Mouse (Mus musculus) heart, postnatal 0 days (tissue): ENCODE results near the gene Gm27029. TPM values are rescaled to one million over a fixed set of nuclear protein-coding genes. Genes with fewer than 3 reads are reported as not detected.

Experiments used
- ATAC-seq: fragments of 200-750 bp; cut with Nextera tagmentation; 2 replicates; pipeline ENCODE4 v1.8.0; 2017; ENCODE audit warnings: low read depth, moderate number of reproducible peaks, moderate library complexity; ENCODE audit not compliant: insufficient read depth
- DNase-seq: peaks from one replicate; pipeline ENCODE4 v3.0.0-alpha.2; 2016; ENCODE audit warnings: low spot score
- H3K27ac ChIP-seq: fragments of 300-500 bp; sonication (generic); 2 replicates; pipeline ENCODE4 v1.5.1; 2014; ENCODE audit warnings: low read depth, mild to moderate bottlenecking
- H3K27me3 ChIP-seq: fragments of 300-500 bp; sonication (generic); 2 replicates; pipeline ENCODE4 v1.6.1; 2014; ENCODE audit warnings: low read length, mixed read lengths; ENCODE audit not compliant: control insufficient read depth, insufficient read depth
- H3K36me3 ChIP-seq: fragments of 300-500 bp; sonication (generic); replicated peaks from 2 replicates; pipeline ENCODE4 v1.6.1; 2014; ENCODE audit warnings: low read length, mixed read lengths; ENCODE audit not compliant: control insufficient read depth, insufficient read depth
- H3K4me1 ChIP-seq: fragments of 300-500 bp; sonication (generic); 2 replicates; pipeline ENCODE4 v1.6.1; 2014; ENCODE audit warnings: antibody characterized with exemption; ENCODE audit not compliant: control insufficient read depth, insufficient read depth
- H3K4me2 ChIP-seq: fragments of 300-500 bp; sonication (generic); 2 replicates; pipeline ENCODE4 v1.6.1; 2014; ENCODE audit warnings: low read depth, mild to moderate bottlenecking, low read length, moderate library complexity
- H3K4me3 ChIP-seq: fragments of 300-500 bp; sonication (generic); 2 replicates; pipeline ENCODE4 v1.5.1; 2014; ENCODE audit warnings: low read depth, low read length
- H3K9ac ChIP-seq: fragments of 300-500 bp; sonication (generic); replicated peaks from 2 replicates; pipeline ENCODE4 v1.6.1; 2014; ENCODE audit warnings: low read depth, low read length, mixed read lengths
- H3K9me3 ChIP-seq: fragments of 300-500 bp; sonication (generic); replicated peaks from 2 replicates; pipeline ENCODE4 v1.6.1; 2016; ENCODE audit warnings: low read length; ENCODE audit not compliant: control insufficient read depth
- CTCF ChIP-seq: IDR thresholded peaks from 2 replicates; pipeline ENCODE4 v1.5.1; 2016; ENCODE audit warnings: antibody characterized with exemption, control low read depth, low read depth
- EP300 ChIP-seq: IDR thresholded peaks from 2 replicates; pipeline ENCODE4 v1.6.1; 2016; ENCODE audit warnings: antibody characterized with exemption, low read depth
- WGBS: fragments of 180-500 bp; shearing (Covaris S2); extraction: QIAGEN DNeasy Blood & Tissue Kit; methylation state at CpG from one replicate; pipeline ENCODE4 v1.1.7; 2014; 5-methylcytosine and 5-hydroxymethylcytosine counted together
- polyA plus RNA-seq: library from polyadenylated mRNA; unstranded; fragments of >200 nt; fragmentation: Nextera tagmentation; extraction: Ambion mirVana; gene quantifications from 2 replicates; pipeline ENCODE4 v1.2.1, GENCODE M21; 2015
- total RNA-seq: library from RNA; depleted of rRNA; stranded (reverse); fragments of >200 nt; gene quantifications from 2 replicates; pipeline ENCODE4 v1.2.3, GENCODE M21; 2014; ENCODE audit warnings: low replicate concordance

Gm27029 gene
- total and polyA plus RNA-seq, 2 experiments from 2014 or later = 3.7 to 7.3 TPM

DNA sequence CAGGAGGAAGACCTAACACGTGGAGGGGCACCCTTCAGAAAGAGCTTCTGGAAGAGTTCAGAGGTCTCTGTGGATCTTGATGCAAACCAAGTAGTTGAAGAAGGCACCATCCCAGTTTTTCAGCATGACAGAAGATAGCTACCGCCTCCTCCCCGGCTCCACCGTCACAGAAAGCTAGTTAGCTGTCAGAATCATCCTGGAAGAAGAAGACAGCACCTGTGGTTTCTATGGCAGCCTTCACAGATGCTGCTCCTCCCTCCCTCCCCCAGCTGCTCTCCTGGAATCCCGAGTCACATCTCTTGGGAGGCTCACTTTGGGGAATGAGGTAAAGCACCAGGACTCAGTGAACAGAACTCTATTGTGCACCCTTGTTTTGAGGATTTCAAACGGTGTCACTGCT lies 5.6 kb downstream of the Gm27029 start:
- H3K36me3 ChIP-seq = peaks cover 12% of the 10 kb centered on the region; the same call in 1 of the 2 replicates
- no peaks in the 10 kb centered on the region for H3K9me3 ChIP-seq
- ATAC-seq (no peak), DNase-seq (no peak)
- TF ChIP-seq EP300 (no peak), CTCF (no peak)
- H3K9ac ChIP-seq = no peak overlapping the region
- H3K27ac ChIP-seq = no peak overlapping the region
- 0 out of 2 replicates have a peak, but pooled peaks cover 8% of the 10 kb centered on the region for H3K4me1 ChIP-seq
- H3K4me2 ChIP-seq = no peak overlapping the region
- no peaks in the 10 kb centered on the region for H3K27me3 ChIP-seq
- 59% methylated on average over 6 of the region's 6 CpGs for WGBS
- H3K4me3 ChIP-seq = no peak overlapping the region

DNA sequence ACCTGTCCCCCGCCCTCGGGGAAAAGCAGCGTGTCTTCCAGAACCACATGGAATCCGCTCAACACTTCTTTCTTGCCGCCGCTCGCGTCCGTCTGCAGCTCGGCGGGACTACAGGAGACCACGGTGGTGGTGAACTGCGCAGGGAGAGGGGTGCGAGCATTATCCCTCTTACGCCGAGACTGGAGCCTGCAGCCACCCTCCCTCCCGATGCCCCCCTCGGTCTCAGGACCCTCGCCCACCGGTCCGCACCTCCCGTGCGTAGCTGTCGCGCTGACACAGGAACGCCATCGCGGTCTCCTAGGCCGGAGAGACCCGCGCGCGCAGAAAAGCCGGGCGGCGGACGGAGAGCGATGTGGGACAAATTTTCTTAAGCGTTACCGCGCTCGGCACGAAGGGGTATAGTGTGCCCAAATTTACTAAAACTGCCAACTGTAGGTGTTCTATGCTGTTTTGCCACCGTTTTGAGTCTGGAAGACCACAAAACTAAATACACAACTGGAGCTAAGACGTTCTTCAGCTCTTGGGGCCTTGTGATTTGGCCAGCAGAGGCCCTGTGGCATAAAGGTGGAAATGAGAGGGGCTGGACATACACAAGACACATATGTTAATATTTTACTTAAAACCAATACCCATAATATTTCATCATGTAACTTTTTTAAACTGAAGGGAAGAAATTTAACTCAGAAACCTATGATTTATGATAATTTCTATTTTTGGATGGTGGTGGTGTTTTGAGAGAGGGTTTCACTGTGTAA lies 7.3 kb downstream of the Gm27029 start, which contains the start of gene Aarsd1:
TSS of gene Aarsd1 (minus strand) at position 515 of the 755 bp plus-strand sequence.
- TF ChIP-seq EP300 = no peak
- no peak for TF ChIP-seq CTCF
- Histone ChIP-seq H3K9ac (peak within 1 kb of the TSS; percentile 85), H3K36me3 (peaks cover 16% of the 10 kb centered on the region), H3K4me3 (peak within 1 kb of the TSS; percentile 88), H3K9me3 (no peaks in the 10 kb centered on the region), H3K4me2 (peak within 1 kb of the TSS; percentile 80), H3K27ac (peak within 1 kb of the TSS; percentile 66), H3K27me3 (no peaks in the 10 kb centered on the region), H3K4me1 (0 out of 2 replicates have a peak, but pooled peaks cover 8% of the 10 kb centered on the region)
- peak; percentile 82 for ATAC-seq
- peak; percentile 66 for DNase-seq
- WGBS = under 1% methylated on average over 45 of the region's 45 CpGs

DNA sequence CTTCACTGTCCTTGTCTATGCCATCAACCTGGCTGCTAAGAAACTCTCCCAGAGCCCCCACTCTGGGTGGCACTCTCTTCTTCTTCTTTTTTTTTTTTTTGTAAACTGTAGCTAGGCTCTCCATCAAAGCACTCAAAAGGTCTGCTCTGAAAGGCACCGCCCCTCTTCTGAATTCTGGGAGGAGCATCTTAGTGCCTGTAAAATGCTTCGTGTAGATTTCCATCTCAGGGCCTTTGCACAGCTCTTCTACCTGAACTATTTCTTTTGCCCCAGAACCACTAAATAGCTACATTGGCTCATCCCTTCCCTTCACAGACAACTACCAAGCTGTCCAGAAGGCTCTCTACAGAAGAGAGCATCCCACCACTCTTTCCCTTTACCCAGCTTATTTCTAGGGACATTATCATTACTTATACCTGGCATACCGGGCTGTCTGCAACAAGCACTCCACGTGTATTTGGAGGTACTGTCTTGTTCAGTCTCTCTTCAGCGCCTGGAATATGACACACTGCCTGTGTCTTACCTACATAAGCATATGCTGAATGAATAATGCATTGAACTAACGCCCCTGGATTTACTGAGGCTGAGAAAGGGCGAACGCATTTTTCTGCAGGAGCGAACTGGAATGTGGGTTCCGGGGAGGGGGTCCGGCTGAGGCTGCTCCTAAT lies 8.0 kb downstream of the Gm27029 start:
- 1% methylated on average over 11 of the region's 11 CpGs for WGBS
- H3K27ac ChIP-seq = peak overlapping the region; percentile 66
- H3K4me2 ChIP-seq = peak overlapping the region; percentile 80
- no peak for TF ChIP-seq EP300
- no peak for TF ChIP-seq CTCF
- peak overlapping the region; percentile 88 for H3K4me3 ChIP-seq
- DNase-seq (no peak), ATAC-seq (no peak)
- no peaks in the 10 kb centered on the region for H3K27me3 ChIP-seq
- H3K9me3 ChIP-seq = no peaks in the 10 kb centered on the region
- peak overlapping the region; percentile 85 for H3K9ac ChIP-seq
- peaks cover 13% of the 10 kb centered on the region for H3K36me3 ChIP-seq
- 0 out of 2 replicates have a peak, but pooled peaks cover 8% of the 10 kb centered on the region for H3K4me1 ChIP-seq

DNA sequence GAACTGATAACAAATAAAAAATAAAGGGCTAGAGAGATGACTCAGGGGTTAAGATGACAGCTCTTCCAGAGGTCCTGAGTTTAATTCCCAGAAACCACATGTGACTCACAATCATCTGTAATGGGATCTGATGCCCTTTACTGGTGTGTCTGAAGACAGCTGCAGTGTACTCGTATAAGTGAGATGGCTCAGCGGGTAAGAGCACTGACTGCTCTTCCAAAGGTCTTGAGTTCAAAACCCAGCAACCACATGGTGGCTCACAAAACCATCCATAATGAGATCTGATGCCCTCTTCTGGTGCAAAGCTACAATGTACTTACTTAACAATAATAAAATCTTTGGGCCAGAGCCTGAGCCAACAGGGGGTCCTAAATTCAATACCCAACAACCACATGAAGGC lies 9.3 kb downstream of the Gm27029 start:
- H3K9me3 ChIP-seq = no peaks in the 10 kb centered on the region
- ATAC-seq (no peak), DNase-seq (no peak)
- no peak overlapping the region for H3K9ac ChIP-seq
- H3K4me1 ChIP-seq = 0 out of 2 replicates have a peak, but pooled peaks cover 8% of the 10 kb centered on the region
- TF ChIP-seq EP300 = no peak
- no peak for TF ChIP-seq CTCF
- no peak overlapping the region for H3K4me3 ChIP-seq
- H3K36me3 ChIP-seq = peaks cover 23% of the 10 kb centered on the region
- 93% methylated on average over 2 of the region's 2 CpGs for WGBS
- no peaks in the 10 kb centered on the region for H3K27me3 ChIP-seq
- H3K4me2 ChIP-seq = no peak overlapping the region
- H3K27ac ChIP-seq = no peak overlapping the region

DNA sequence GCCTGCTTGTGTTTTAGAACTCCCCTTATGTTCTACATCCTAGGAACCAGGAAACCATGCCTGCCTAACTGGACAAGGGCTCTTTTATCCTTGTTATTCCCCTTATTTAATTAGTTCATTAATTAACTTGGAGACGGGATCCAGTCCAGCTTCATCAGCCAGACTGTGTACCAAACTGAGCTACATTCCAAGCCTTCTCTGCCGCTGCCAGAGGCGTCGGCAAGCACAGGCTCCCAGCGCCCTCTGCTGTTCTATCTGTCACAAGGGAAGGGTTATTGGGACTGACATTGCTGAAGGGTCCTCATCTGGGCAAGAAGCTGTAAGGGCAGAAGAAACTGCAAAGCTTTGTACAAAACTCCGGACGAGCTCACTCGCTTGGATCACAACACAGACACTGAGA lies 29.5 kb downstream of the Gm27029 start:
- WGBS = 5% methylated on average over 8 of the region's 8 CpGs
- TF ChIP-seq CTCF = peak; percentile 97
- TF ChIP-seq EP300 = no peak
- DNase-seq = peak; percentile 80
- Histone ChIP-seq H3K9ac (no peak overlapping the region), H3K4me3 (no peak overlapping the region), H3K9me3 (no peaks in the 10 kb centered on the region), H3K4me1 (no peaks in the 10 kb centered on the region), H3K27ac (no peak overlapping the region), H3K36me3 (no peaks in the 10 kb centered on the region), H3K4me2 (no peak overlapping the region), H3K27me3 (no peaks in the 10 kb centered on the region)
- ATAC-seq = peak; percentile 77; the same call in 1 of the 2 replicates
